Mouse (Mus musculus): ENCODE measurements around the gene Slpi. TPM values are rescaled to one million over a fixed set of nuclear protein-coding genes. Genes with fewer than 3 reads are reported as not detected.

The Slpi gene
- polyA plus RNA-seq, 1 experiment from 2014 or later, result 0.92 TPM

GRCm38 (mm10) chr2:164414581-164414980, 25.7 kb upstream of the Slpi start:
- DNase-seq (ENCODE audit: low spot score), result no peak
- peaks cover 63% of the 10 kb centered on the region for H3K27me3 ChIP-seq (ENCODE audit: insufficient read depth, poor library complexity, severe bottlenecking)
- no peaks in the 10 kb centered on the region for H3K9me3 ChIP-seq
- peaks cover 18% of the 10 kb centered on the region for H3K4me1 ChIP-seq
- no peak overlapping the region; the same call in 1 of the 2 replicates for H3K27ac ChIP-seq
- no peaks in the 10 kb centered on the region for H3K36me3 ChIP-seq
- H3K4me3 ChIP-seq, result peak overlapping the region; percentile 47
- 69% methylated on average over 10 of the region's 10 CpGs for WGBS

GRCm38 (mm10) chr2:164414167-164414566, 25.3 kb upstream of the Slpi start:
- H3K9me3 ChIP-seq, result no peaks in the 10 kb centered on the region
- H3K4me1 ChIP-seq, result peaks cover 13% of the 10 kb centered on the region
- DNase-seq (ENCODE audit: low spot score), result no peak
- 23% methylated on average over 28 of the region's 28 CpGs for WGBS
- peaks cover 67% of the 10 kb centered on the region for H3K27me3 ChIP-seq (ENCODE audit: insufficient read depth, poor library complexity, severe bottlenecking)
- H3K27ac ChIP-seq, result no peak overlapping the region; the same call in 1 of the 2 replicates
- H3K4me3 ChIP-seq, result peak overlapping the region; percentile 47
- no peaks in the 10 kb centered on the region for H3K36me3 ChIP-seq

DNA sequence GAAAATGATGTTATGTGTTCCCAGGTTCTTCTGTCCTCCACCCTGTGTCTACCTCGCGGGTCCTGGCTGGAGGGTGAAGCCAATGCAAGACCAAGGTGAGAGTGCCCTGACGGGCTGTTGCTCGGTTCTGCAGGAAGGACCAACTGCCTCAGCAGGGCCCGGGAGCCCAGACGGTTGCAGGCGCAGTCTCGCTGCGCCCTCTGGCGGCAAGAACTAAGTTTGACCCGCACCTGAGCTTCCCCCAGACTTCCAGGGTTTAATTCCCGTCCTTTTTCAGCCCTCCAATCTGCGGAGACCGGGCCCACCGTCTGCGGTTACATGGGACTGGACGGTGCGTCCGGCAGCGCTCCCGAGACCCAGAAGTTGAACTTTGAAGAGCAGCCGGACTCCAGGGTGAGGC, 18.8 kb upstream of the Slpi start:
- DNase-seq (ENCODE audit: low spot score), result no peak
- H3K4me3 ChIP-seq, result peak overlapping the region; percentile 27; the same call in 1 of the 2 replicates
- no peak overlapping the region for H3K27ac ChIP-seq
- H3K9me3 ChIP-seq, result no peaks in the 10 kb centered on the region
- H3K27me3 ChIP-seq (ENCODE audit: insufficient read depth, poor library complexity, severe bottlenecking), result peaks cover 96% of the 10 kb centered on the region
- no peaks in the 10 kb centered on the region for H3K36me3 ChIP-seq
- peaks cover 35% of the 10 kb centered on the region for H3K4me1 ChIP-seq
- WGBS, result under 1% methylated on average over 22 of the region's 22 CpGs

DNA sequence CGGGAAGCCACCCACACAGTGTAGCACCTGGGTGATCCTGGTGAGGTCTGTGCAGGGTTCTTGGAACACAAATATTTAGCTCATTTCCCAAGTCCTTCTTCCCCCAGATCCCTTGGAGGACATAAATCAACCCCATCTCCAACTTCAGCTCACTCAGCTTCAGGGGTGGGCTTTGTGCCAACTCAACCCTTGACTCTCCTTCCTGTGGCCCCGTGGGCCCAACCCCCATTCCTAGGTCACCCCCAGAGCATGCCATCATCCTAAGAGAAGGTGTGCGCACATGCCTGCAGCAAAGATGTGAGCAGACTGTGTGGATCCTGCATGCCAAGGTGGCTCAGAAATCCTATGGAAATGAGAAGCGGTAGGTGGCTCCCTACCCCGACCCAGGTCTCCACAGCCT, 16.6 kb upstream of the Slpi start:
- H3K4me1 ChIP-seq, result peaks cover 42% of the 10 kb centered on the region
- H3K4me3 ChIP-seq, result no peak overlapping the region
- no peak overlapping the region for H3K27ac ChIP-seq
- H3K36me3 ChIP-seq, result no peaks in the 10 kb centered on the region
- DNase-seq (ENCODE audit: low spot score), result no peak
- peaks cover 100% of the 10 kb centered on the region for H3K27me3 ChIP-seq (ENCODE audit: insufficient read depth, poor library complexity, severe bottlenecking)
- H3K9me3 ChIP-seq, result no peaks in the 10 kb centered on the region
- 41% methylated on average over 5 of the region's 5 CpGs for WGBS

GRCm38 (mm10) chr2:164405060-164405459, 16.2 kb upstream of the Slpi start, which contains the start of gene Matn4:
Matn4 (minus strand) TSS chr2:164405160.
- 8% methylated on average over 9 of the region's 9 CpGs for WGBS

DNA sequence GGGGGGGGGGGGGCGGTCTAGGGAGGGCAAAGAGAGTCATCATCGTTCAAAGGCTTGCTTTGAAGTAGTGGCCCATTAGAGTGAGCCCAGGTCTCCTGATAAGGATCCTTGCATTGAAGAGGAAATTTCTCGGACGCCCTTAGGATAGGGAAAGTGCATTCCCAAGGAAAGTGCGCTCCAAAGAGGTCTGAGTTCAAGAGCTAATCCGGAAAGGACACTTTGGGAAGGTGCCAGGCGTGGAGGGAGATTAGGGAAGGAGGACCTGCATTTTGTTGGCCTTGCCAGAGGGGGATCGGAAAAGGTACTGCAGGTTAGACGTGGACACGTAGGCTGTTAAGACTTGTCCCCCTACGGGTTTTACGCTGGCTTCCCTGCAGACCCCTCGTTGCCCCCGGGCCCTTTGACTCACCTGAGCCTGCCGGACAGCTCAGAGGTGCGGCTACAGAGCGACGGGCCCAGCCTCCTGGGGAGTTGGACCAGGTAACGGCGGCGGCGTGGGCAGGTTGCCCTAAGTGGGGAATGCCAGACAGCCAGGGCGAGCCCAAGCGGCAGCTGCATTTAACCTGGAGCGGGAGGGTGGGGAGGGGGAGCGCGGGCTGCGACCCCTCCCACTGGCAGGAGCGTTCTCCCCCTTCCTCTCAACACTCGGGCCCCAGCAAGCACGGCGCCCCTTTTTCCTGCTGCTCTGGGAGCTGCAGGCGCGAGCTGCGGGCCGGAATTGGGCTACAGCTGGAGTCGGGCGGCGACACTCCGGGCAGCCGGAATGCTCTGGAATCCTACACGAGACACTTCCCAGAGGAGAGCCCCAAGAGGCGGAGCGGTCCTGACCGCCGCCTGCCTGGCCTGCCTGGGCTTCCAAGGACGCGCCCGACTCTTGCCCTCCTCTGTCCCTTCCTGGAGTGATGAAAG, 15.4 kb upstream of the Slpi start:
- Histone ChIP-seq H3K9me3 (no peaks in the 10 kb centered on the region), H3K36me3 (no peaks in the 10 kb centered on the region), H3K4me1 (peaks cover 45% of the 10 kb centered on the region), H3K4me3 (peak overlapping the region; percentile 59), H3K27me3 (ENCODE audit: insufficient read depth, poor library complexity, severe bottlenecking) (peaks cover 100% of the 10 kb centered on the region), H3K27ac (peak overlapping the region; percentile 67; the same call in 1 of the 2 replicates)
- no peak for DNase-seq (ENCODE audit: low spot score)
- under 1% methylated on average over 49 of the region's 49 CpGs for WGBS

More at GRCm38 (mm10) chr2:164405060-164405459, 16.2 kb upstream of the Slpi start, which contains the start of gene Matn4:
- peak within 1 kb of the TSS; percentile 67; the same call in 1 of the 2 replicates for H3K27ac ChIP-seq
- DNase-seq (ENCODE audit: low spot score), result no peak
- no peaks in the 10 kb centered on the region for H3K9me3 ChIP-seq
- peaks cover 100% of the 10 kb centered on the region for H3K27me3 ChIP-seq (ENCODE audit: insufficient read depth, poor library complexity, severe bottlenecking)
- H3K4me3 ChIP-seq, result peak within 1 kb of the TSS; percentile 59
- H3K4me1 ChIP-seq, result peaks cover 45% of the 10 kb centered on the region
- no peaks in the 10 kb centered on the region for H3K36me3 ChIP-seq

DNA sequence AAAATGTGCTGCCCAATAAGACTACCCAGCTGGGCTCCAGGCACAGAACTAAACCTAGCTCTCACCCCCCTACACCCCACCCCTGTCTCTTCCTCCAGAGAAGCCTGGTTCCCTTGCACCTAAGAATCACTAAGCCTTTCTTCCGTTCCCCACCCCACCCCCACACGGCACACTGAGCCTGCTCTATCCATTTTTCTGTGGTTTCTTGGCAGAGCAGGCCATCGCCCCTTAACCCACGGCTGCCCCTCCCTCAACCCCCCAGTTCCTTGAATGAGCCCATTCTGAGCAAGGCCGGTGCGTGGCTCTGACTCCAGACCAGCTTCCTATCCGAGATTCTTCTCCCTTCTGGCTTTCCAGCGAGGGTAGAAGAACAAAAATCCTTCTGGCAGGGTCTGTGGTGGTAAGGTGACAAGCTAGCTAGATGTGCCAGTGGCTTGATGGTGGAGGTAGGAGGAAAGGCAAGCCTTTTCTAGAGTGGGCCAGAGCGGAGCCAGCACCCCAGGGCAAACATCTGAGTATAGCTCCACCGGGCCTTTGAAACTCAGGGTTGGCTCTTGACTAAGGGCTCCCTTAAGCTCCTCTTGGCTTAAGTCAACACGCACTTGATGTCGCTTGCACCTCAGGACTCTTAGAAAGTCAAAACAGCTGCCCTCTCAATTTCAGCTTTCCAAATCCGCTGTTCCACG, 14.6 kb upstream of the Slpi start:
- H3K27me3 ChIP-seq (ENCODE audit: insufficient read depth, poor library complexity, severe bottlenecking), result peaks cover 100% of the 10 kb centered on the region
- WGBS, result 11% methylated on average over 14 of the region's 14 CpGs
- no peaks in the 10 kb centered on the region for H3K36me3 ChIP-seq
- no peaks in the 10 kb centered on the region for H3K9me3 ChIP-seq
- no peak overlapping the region for H3K27ac ChIP-seq
- H3K4me1 ChIP-seq, result peaks cover 45% of the 10 kb centered on the region
- no peak for DNase-seq (ENCODE audit: low spot score)
- peak overlapping the region; percentile 59; the same call in 1 of the 2 replicates for H3K4me3 ChIP-seq

DNA sequence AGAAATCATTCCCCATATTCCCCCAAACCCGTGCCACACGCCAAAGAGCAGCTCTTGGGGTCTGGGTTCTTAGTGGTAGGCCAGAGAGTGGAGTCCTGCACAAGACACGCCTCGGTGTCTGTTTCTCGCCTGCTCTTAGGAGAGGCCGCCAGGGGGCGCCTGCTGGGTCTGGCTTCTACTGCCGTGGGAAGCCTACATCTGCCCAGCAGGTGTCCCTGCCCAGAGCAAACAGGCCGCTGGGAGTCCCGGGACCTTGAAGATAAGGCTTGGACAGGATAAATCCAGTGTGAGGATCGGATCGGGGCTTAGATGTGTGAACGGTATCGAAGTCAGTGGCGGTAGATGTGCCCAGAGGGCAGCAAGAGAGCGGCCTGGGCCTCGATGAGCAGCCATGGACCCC, 14.0 kb upstream of the Slpi start, which contains the start of gene Rbpjl:
Rbpjl (plus strand) TSS at position 236 of the 400 bp plus-strand sequence.
- Histone ChIP-seq H3K27me3 (ENCODE audit: insufficient read depth, poor library complexity, severe bottlenecking) (peaks cover 98% of the 10 kb centered on the region), H3K27ac (no peak within 1 kb of the TSS), H3K4me1 (peaks cover 39% of the 10 kb centered on the region), H3K4me3 (peak within 1 kb of the TSS; percentile 59), H3K36me3 (no peaks in the 10 kb centered on the region), H3K9me3 (0 out of 2 replicates have a peak, but pooled peaks cover 2% of the 10 kb centered on the region)
- 2% methylated on average over 17 of the region's 17 CpGs for WGBS
- DNase-seq (ENCODE audit: low spot score), result peak; percentile 90

DNA sequence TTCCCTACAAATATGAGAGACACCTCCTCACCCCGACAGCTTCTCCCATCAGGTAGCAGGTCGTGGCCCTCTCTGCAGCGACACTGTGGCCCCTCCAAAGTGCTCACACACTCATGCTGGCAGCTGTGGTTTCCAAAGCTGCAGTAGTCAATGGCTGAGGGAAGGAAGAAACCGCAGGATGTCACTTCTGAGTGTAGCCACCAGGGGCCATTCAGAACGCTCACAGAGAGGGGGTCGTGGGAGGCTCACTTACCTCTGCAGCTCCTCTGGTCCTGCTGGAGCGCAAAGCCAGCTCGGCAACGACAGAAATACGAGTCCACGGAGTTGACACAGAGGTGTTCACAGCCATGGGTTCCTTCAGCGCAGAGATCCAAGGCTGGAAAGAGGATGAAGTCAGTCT, 8.0 kb upstream of the Slpi start:
- DNase-seq (ENCODE audit: low spot score), result no peak
- 0 out of 2 replicates have a peak, but pooled peaks cover 3% of the 10 kb centered on the region for H3K9me3 ChIP-seq
- WGBS, result 69% methylated on average over 12 of the region's 12 CpGs
- no peak overlapping the region for H3K4me3 ChIP-seq
- peaks cover 9% of the 10 kb centered on the region for H3K4me1 ChIP-seq
- H3K36me3 ChIP-seq, result no peaks in the 10 kb centered on the region
- H3K27ac ChIP-seq, result no peak overlapping the region
- peaks cover 84% of the 10 kb centered on the region for H3K27me3 ChIP-seq (ENCODE audit: insufficient read depth, poor library complexity, severe bottlenecking)

DNA sequence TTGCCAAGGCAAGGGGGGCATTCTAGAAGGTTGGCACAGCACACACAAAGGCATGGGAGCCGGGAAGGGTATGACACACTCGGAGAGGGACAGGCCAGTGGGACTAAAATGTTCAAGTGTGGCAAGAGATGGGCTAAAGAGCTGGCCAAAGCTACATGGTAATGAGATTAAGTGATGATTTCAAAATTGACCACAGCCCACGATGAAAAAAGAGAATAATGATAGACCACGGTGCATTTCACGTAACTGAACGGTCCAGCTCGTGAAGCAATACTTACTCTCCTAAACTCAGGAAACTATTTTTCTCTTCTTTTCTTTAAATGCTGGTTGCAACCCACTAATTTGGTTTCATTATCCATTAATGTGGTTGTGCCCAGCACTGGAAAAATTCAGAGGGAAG, 7.2 kb upstream of the Slpi start:
- no peaks in the 10 kb centered on the region for H3K36me3 ChIP-seq
- H3K27me3 ChIP-seq (ENCODE audit: insufficient read depth, poor library complexity, severe bottlenecking), result peaks cover 84% of the 10 kb centered on the region
- H3K27ac ChIP-seq, result no peak overlapping the region
- H3K9me3 ChIP-seq, result 0 out of 2 replicates have a peak, but pooled peaks cover 3% of the 10 kb centered on the region
- H3K4me1 ChIP-seq, result peaks cover 9% of the 10 kb centered on the region
- 80% methylated on average over 7 of the region's 7 CpGs for WGBS
- no peak overlapping the region for H3K4me3 ChIP-seq
- DNase-seq (ENCODE audit: low spot score), result no peak

DNA sequence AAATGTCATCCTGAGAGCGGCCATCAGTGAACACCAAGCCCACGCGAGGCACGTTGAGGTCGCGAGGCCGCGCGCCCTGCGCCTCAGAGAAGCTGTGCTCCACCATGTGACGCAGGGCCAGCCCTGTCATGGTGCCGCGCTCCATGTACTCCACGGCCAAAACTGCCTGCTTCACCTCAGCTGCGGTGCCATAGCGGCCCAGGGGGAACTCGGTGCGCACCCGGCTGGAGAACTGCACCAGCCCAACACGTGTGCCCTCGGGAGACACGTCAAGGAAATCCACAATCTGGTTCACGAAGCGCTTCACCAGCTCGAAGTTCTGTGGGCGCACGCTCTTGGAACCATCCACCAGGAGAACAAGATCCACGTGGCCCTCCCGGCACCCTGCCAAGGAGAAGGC, 4.2 kb upstream of the Slpi start:
- no peak overlapping the region for H3K4me3 ChIP-seq
- peaks cover 7% of the 10 kb centered on the region; the same call in 1 of the 2 replicates for H3K4me1 ChIP-seq
- 67% methylated on average over 29 of the region's 29 CpGs for WGBS
- H3K9me3 ChIP-seq, result 0 out of 2 replicates have a peak, but pooled peaks cover 3% of the 10 kb centered on the region
- H3K27me3 ChIP-seq (ENCODE audit: insufficient read depth, poor library complexity, severe bottlenecking), result peaks cover 80% of the 10 kb centered on the region
- H3K27ac ChIP-seq, result no peak overlapping the region
- no peak for DNase-seq (ENCODE audit: low spot score)
- no peaks in the 10 kb centered on the region for H3K36me3 ChIP-seq

GRCm38 (mm10) chr2:164389499-164389898, 604 bp upstream of the Slpi start:
- peaks cover 83% of the 10 kb centered on the region for H3K27me3 ChIP-seq (ENCODE audit: insufficient read depth, poor library complexity, severe bottlenecking)
- H3K27ac ChIP-seq, result peak overlapping the region; percentile 78
- DNase-seq (ENCODE audit: low spot score), result peak; percentile 88
- peaks cover 16% of the 10 kb centered on the region for H3K4me1 ChIP-seq
- H3K9me3 ChIP-seq, result no peaks in the 10 kb centered on the region
- peak overlapping the region; percentile 64 for H3K4me3 ChIP-seq
- under 1% methylated on average over 30 of the region's 30 CpGs for WGBS
- no peaks in the 10 kb centered on the region for H3K36me3 ChIP-seq

All from heart, embryonic 10.5 days (tissue).